Mouse (Mus musculus) gonadal fat pad, adult 2 months (tissue): ENCODE data around the gene Map3k12. TPM values are rescaled to one million over a fixed set of nuclear protein-coding genes. Genes with fewer than 3 reads are reported as not detected.

Source experiments
- DNase-seq: peaks from one replicate; pipeline ENCODE4 v3.0.0-alpha.2; 2012; ENCODE audit warnings: low read depth
- polyA plus RNA-seq: library from polyadenylated mRNA; depleted of rRNA; stranded (reverse); fragments of >200 nt; gene quantifications from 2 replicates; pipeline ENCODE4 v1.2.3, GENCODE M21; 2012; rRNA removed

Gene Map3k12
- polyA plus RNA-seq = 15.0 and 15.6 TPM in 2 replicates

- peak; percentile 24 for DNase-seq
Observed at GRCm38 (mm10) chr15:102516728-102517404, at the start of gene Map3k12. Gene Map3k12, minus strand, starts transcription at chr15:102517064.

DNA sequence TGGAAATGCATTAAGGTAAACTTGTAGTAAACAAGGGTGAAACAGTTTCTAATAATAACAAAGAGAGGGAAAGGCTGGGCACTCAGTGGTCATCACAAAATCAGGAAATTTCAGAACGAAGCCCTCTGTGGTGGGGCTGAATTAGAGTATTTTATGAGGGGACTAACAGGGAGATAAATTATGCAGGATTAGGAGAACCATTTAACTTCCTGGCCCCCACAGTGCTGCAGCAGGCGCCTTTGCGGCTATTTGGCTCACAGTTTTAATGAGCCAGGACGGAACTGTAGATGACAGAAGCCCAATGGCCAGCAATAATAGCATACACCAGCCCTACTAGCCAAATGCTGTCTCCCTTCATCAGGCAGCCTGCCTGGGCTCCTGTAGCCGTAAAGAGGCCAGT is 46.8 kb upstream of the Map3k12 start:
- no peak for DNase-seq

GRCm38 (mm10) chr15:102563061-102563460 is 46.2 kb upstream of the Map3k12 start:
- DNase-seq = no peak

GRCm38 (mm10) chr15:102562491-102562890 is 45.6 kb upstream of the Map3k12 start:
- DNase-seq = no peak

- no peak for DNase-seq
Observed at GRCm38 (mm10) chr15:102557580-102557979, 40.7 kb upstream of the Map3k12 start.

- no peak for DNase-seq
Observed at GRCm38 (mm10) chr15:102555581-102555980, 38.7 kb upstream of the Map3k12 start.

DNA sequence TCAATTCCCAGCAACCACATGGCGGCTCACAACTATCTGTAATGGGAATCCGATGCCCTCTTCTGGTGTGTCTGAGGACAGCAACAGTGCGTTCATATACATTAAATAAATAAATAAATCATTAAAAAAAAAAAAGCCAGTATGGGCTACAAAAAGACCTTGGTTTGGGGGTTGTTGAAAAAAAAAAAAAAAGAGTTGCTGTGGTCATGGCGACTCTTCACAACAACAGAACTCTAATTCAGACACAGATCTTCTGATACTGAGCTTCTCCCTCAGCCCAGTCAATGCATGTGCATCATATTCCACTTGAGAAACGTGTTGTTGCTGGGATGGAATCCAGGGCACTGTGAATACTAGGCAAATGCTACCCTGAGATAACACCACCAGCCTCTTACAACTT is 35.7 kb upstream of the Map3k12 start:
- DNase-seq = no peak

- no peak for DNase-seq
Observed at GRCm38 (mm10) chr15:102547478-102547877, 30.6 kb upstream of the Map3k12 start.

- no peak for DNase-seq
Observed at GRCm38 (mm10) chr15:102546677-102547427, 30.0 kb upstream of the Map3k12 start.

DNA sequence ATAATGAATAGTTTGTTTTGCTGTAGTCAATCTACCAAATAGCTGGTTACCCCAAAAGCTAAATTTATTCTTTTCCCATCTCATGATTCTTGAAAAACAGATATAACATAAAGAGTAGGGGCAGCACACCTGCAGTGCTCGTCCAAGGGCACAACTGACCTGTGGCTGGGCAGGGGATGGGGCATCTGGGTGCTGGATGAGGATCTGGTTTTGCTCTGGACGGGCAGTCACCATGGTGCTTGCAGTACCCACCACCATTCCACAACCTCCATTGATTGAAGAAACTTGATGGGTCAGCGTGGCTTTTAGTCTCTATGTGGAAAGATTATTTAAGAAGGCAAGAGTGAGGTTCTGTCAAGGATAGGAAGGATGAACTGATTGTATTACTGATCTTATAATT is 29.4 kb upstream of the Map3k12 start:
- DNase-seq = no peak

DNA sequence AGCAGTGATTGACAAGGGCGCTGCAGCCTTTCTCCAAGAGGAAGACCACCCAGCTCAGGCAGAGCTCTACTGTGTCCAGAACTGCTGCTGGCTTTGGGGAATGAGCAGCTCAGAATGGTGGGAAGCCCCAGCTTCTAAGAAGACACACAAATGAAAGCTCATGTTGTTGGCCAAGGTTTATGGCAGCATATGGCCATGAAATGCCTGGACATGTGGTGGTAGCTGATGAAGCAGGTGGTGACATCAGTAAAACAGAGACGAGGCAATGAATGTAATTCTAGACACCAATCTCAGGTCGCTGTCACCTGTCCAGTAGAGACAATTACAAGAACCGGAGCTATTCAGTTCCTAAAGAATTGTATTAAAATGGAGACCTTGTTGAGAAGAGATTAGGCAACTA is 27.9 kb upstream of the Map3k12 start:
- no peak for DNase-seq

DNA sequence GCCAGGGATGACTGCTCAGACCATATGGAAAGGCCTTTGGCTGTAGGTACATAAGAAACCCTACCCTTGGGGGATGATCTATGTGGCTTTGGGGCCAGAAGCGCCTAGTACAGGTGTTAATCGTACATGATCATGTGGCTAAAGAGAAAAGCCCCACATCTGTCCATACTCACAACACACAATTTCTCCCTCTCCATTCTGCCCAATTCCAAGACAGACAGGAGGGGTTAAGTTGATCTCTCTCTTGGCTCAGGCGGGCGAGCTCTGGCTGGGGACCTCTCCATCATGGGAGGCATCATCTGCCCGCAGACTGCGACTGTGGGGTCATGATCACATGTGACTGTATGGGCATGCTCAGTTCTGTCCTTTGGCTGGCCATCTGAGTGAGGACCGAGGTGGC is 17.1 kb upstream of the Map3k12 start:
- DNase-seq = no peak

GRCm38 (mm10) chr15:102532106-102532900 is 15.4 kb upstream of the Map3k12 start:
- DNase-seq = no peak

DNA sequence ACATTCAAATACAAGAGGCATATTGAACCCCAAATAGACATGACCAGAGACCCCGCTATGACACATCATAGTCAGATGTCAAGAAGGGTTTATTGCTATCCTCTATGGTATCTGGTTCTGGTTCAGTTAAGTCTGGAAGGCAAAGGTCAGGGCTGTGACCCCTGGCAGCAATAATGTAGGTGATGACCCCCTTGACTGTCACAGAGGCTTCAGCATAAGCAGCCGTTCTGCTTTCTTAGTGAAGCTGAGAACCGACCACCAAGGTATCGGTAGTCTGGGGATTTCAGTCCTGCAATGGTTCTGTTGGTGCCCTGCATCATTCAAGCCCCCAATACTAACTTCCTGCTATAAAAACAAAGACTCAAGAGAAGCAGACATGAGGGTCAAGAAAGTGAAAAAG is 14.7 kb upstream of the Map3k12 start:
- no peak for DNase-seq

DNA sequence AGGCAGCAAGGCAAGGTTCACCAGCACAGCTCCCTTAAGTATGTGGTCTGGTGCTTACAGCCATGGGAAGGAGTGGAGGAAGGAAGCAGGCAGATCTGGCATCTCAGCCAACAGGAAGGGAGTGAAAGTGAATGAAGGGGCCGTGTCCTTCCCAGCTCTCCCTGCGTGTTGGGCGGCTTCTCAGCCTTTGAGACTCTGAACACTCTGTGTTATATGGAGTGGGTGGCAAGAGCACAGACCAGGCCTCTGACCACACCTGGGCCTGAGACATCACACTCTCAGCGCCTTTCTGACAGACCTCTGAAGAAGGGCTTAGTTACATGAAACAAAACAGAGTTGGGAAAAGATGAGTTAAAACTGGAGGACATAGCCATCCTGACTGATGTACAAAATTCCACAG is 13.7 kb upstream of the Map3k12 start:
- DNase-seq = no peak

DNA sequence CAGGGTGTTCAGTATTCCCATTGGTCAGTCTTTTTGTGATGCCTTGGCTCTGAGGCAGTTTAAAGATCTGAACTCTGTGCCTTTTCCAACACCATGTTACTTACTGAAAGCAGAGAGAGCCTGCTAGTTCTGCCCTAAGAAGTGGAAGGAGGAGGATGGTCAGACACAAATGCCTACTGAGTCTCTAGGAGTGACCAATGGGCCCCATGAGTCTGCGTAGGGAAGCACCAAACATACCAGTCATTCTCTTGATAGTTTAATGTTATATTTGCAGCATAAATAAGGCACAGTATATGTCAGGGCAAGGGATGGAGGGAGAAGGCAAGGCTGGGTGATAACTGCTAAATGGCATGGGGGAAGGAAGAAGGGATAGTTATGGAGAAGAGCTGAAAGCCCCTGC is 11.5 kb upstream of the Map3k12 start:
- no peak for DNase-seq

DNA sequence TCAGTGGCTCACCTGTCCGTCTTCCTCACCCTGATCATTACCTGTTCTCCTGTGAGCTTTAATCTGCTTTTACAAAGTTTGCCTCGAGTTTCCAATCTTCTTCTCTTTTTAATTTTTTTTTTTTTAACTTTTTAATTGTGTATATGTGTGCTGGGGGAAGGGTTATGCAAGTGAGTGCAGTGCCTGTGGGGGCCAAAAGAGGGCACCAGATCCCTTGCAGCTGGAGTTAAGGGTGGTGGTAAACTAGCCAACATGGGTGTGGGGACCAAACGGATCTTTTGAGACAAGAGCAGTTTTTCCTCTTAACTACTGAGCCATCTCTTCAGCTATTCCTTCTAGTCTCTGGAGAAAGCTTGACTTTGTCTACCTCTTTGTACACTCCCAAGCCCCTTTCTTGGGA is 11.1 kb upstream of the Map3k12 start:
- no peak for DNase-seq

GRCm38 (mm10) chr15:102526111-102527002 is 9.5 kb upstream of the Map3k12 start:
- no peak for DNase-seq

GRCm38 (mm10) chr15:102524892-102525485 is 8.1 kb upstream of the Map3k12 start, which contains the start of gene Npff:
Gene Npff, minus strand, starts transcription at chr15:102524942.
- no peak for DNase-seq

GRCm38 (mm10) chr15:102521480-102521879 is 4.6 kb upstream of the Map3k12 start:
- DNase-seq = no peak

DNA sequence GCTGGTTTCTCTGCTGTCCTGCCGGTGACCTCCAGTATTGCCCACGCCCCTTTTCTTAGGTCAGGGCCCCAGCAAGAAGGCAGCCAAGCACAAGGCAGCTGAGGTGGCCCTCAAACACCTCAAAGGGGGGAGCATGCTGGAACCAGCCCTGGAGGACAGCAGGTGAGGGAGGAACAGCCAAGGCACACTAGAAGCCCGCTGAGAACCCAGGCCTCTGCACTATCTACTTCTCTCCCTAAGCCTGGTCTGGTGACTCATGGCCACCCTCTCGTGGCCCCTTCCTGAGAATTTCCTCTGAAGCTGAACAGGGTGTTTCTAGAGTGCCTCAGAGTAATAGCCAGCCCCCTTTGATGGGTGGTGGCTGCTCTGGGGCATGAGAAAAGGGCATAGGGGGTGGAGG is 3.6 kb upstream of the Map3k12 start:
- DNase-seq = no peak
